ENCODE assay signal across 33 mouse cellular contexts in the genomic region with DNA sequence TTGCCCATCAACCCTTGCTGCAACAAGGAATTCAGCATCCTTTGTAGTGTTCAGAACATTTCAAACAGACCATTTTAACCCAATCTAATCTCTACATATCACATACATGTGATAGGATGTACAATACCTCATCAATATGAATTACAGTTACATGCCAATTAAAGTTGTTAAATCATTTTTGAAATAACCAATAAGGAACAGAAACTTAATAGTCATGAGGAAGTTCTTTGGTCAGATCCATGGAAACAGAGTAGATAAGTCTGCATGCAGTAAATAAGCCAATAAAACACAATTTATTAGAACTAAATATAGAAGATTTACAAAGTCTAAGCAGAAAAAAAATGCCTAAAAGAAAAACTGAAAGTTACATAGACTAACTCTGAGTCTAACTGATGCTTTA.
"Had no signal": no experiment of that assay in that cellular context is flagged by ENCODE, and none has a peak within 500 bp of the region (broad histone marks: within the 10 kb centered on the region; RNA-seq: fewer than 3 reads in every experiment).

No protein-coding gene starts in this region.

- ATAC-seq: liver, embryonic 12.5 days; liver, postnatal 0 days; lung, postnatal 0 days; midbrain, embryonic 13.5 days; midbrain, embryonic 15.5 days; midbrain, embryonic 16.5 days had no signal

- H3K4me2 ChIP-seq: limb, embryonic 12.5 days; limb, embryonic 13.5 days; limb, embryonic 15.5 days; liver, embryonic 11.5 days; liver, embryonic 12.5 days; liver, embryonic 13.5 days; liver, embryonic 15.5 days; lung, embryonic 14.5 days; lung, embryonic 15.5 days; midbrain, embryonic 11.5 days; midbrain, embryonic 12.5 days; midbrain, embryonic 13.5 days; midbrain, embryonic 15.5 days; neural tube, embryonic 12.5 days; neural tube, embryonic 13.5 days had no signal

- H3K9me3 ChIP-seq: limb, embryonic 10.5 days; limb, embryonic 12.5 days; limb, embryonic 13.5 days; limb, embryonic 15.5 days; liver, embryonic 12.5 days; liver, embryonic 13.5 days; liver, embryonic 15.5 days; lung, embryonic 15.5 days; megakaryocyte, embryonic 14.5 days; midbrain, embryonic 10.5 days; midbrain, embryonic 12.5 days; midbrain, embryonic 13.5 days; midbrain, embryonic 15.5 days; neural tube, embryonic 12.5 days; neural tube, embryonic 13.5 days had no signal

- H3K9ac ChIP-seq: limb, embryonic 12.5 days; limb, embryonic 13.5 days; limb, embryonic 15.5 days; liver, embryonic 12.5 days; liver, embryonic 13.5 days; liver, embryonic 14.5 days; liver, embryonic 15.5 days; liver, postnatal 0 days; lung, embryonic 14.5 days; lung, embryonic 15.5 days; midbrain, embryonic 12.5 days; midbrain, embryonic 13.5 days; midbrain, embryonic 15.5 days; neural tube, embryonic 12.5 days; neural tube, embryonic 13.5 days had no signal

- H3K36me3 ChIP-seq: limb, embryonic 10.5 days; limb, embryonic 12.5 days; limb, embryonic 13.5 days; limb, embryonic 15.5 days; liver, embryonic 12.5 days; liver, embryonic 13.5 days; liver, embryonic 15.5 days; lung, embryonic 15.5 days; midbrain, embryonic 10.5 days; midbrain, embryonic 12.5 days; midbrain, embryonic 13.5 days; midbrain, embryonic 15.5 days; neural tube, embryonic 12.5 days; neural tube, embryonic 13.5 days had no signal

- H3K27me3 ChIP-seq: limb, embryonic 12.5 days; limb, embryonic 13.5 days; limb, embryonic 15.5 days; liver, embryonic 12.5 days; liver, embryonic 13.5 days; liver, embryonic 15.5 days; lung, embryonic 15.5 days; megakaryocyte, embryonic 14.5 days; midbrain, embryonic 12.5 days; midbrain, embryonic 13.5 days; midbrain, embryonic 15.5 days; neural tube, embryonic 12.5 days; neural tube, embryonic 13.5 days had no signal

- H3K27ac ChIP-seq: limb, embryonic 10.5 days; limb, embryonic 12.5 days; limb, embryonic 13.5 days; limb, embryonic 15.5 days; liver, embryonic 12.5 days; liver, embryonic 13.5 days; liver, embryonic 14.5 days; liver, embryonic 15.5 days; lung, embryonic 15.5 days; macrophage; midbrain, embryonic 10.5 days; midbrain, embryonic 12.5 days; midbrain, embryonic 13.5 days; midbrain, embryonic 15.5 days; neural tube, embryonic 12.5 days; neural tube, embryonic 13.5 days had no signal

- H3K4me3 ChIP-seq: limb, embryonic 10.5 days; limb, embryonic 12.5 days; limb, embryonic 13.5 days; limb, embryonic 15.5 days; liver, embryonic 12.5 days; liver, embryonic 13.5 days; liver, embryonic 15.5 days; lung, embryonic 15.5 days; megakaryocyte, embryonic 14.5 days; midbrain, embryonic 10.5 days; midbrain, embryonic 12.5 days; midbrain, embryonic 13.5 days; midbrain, embryonic 15.5 days; myocyte; neural tube, embryonic 12.5 days; neural tube, embryonic 13.5 days had no signal

- H3K4me1 ChIP-seq: limb, embryonic 10.5 days; limb, embryonic 12.5 days; limb, embryonic 13.5 days; limb, embryonic 15.5 days; liver, embryonic 12.5 days; liver, embryonic 13.5 days; liver, embryonic 15.5 days; lung, embryonic 15.5 days; midbrain, embryonic 10.5 days; midbrain, embryonic 12.5 days; midbrain, embryonic 13.5 days; midbrain, embryonic 15.5 days; neural tube, embryonic 12.5 days; neural tube, embryonic 13.5 days had no signal

- DNase-seq: left cerebral cortex, postnatal 4 days; liver; liver, embryonic 13.5 days; liver, postnatal 0 days; lung, adult 18-20 months; lung, adult 2 months; lung, embryonic 14.5 days; lung, postnatal 10 days; lung, postnatal 14 days; lung, postnatal 36 days; lung, postnatal 4 days; midbrain, embryonic 14.5 days had no signal
